Mouse (Mus musculus): ENCODE data around the gene Dbi.

- no peak for TF ChIP-seq MAFK (IDR thresholded peaks at IDR 0.05; ENCODE audit: insufficient read depth, low read depth, low read length)
- TF ChIP-seq CHD2 (IDR thresholded peaks at IDR 0.05; ENCODE audit: low read depth, low read length) = no peak
- no peak for TF ChIP-seq ZNF384 (IDR thresholded peaks at IDR 0.05; ENCODE audit: low read depth, low read length)
Measured at GRCm38 (mm10) chr1:120118854-120119253, 2.0 kb downstream of the Dbi start.
